Mouse (Mus musculus): Measurements from ENCODE around the gene Wfikkn2. TPM values are rescaled to one million over a fixed set of nuclear protein-coding genes. Genes with fewer than 3 reads are reported as not detected.
"Not testable (repeated sequence)": the region's sequence is repeated elsewhere in the genome, so short reads cannot be mapped to it uniquely, and the experiment has no call there.

The Wfikkn2 gene
- polyA plus RNA-seq, 1 experiment from 2014 or later, result 4.2 TPM

DNA sequence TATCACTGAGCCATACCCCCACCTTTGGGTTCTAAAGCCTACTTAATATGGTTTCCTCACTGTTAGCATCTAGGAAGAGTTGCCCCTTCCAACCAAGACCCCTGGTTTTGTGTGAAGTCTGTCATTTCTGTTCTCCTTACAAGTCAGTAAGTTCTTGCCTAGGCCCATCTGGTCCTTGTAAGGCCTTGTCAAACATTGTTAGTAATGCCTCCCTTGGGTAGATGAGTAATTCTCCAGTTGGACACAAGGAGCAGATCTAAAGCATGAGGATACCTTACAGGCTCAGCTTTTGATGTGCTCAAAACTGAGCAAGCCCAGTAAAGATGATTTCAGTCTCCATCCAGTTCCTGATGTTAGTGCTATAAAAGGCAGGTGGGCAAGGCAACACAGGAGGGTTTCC lies 23.0 kb upstream of the Wfikkn2 start:
- Histone ChIP-seq H3K4me3 (ENCODE audit: low read depth, low read length) (no peak overlapping the region), H3K27me3 (replicated peaks; ENCODE audit: control insufficient read depth, insufficient read depth, low read length) (no peaks in the 10 kb centered on the region), H3K27ac (ENCODE audit: low read depth, low read length) (no peak overlapping the region), H3K36me3 (ENCODE audit: control insufficient read depth, insufficient read depth, low read length) (no peaks in the 10 kb centered on the region), H3K9me3 (replicated peaks; ENCODE audit: control insufficient read depth, low read length) (no peaks in the 10 kb centered on the region), H3K9ac (ENCODE audit: low read length) (no peak overlapping the region), H3K4me2 (ENCODE audit: low read length) (no peak overlapping the region), H3K4me1 (ENCODE audit: control insufficient read depth, insufficient read depth, low read length) (no peaks in the 10 kb centered on the region)
- no peak for DNase-seq (ENCODE audit: low spot score)
- ATAC-seq, result no peak

DNA sequence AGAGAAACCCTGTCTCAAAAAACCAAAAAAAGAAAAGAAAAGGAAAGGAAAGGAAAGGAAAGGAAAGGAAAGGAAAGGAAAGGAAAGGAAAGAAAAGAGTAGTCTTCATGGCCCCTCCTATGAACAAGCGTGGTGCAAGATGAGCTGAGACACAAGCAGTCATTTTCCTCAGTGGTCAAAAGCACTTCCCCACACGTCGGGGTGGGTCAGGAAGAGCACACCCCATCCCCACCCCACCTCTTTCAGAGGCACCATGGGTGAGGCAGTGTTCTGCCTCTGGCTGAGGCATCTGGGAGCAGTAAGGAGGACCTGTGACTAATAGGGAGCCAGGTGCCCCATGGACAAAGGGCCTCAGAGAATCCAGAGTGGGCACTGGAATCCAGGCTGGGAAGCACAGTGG lies 20.4 kb upstream of the Wfikkn2 start:
- WGBS, result 85% methylated on average over 3 of the region's 3 CpGs
- not testable (repeated sequence) for H3K9ac ChIP-seq (ENCODE audit: low read length)

DNA sequence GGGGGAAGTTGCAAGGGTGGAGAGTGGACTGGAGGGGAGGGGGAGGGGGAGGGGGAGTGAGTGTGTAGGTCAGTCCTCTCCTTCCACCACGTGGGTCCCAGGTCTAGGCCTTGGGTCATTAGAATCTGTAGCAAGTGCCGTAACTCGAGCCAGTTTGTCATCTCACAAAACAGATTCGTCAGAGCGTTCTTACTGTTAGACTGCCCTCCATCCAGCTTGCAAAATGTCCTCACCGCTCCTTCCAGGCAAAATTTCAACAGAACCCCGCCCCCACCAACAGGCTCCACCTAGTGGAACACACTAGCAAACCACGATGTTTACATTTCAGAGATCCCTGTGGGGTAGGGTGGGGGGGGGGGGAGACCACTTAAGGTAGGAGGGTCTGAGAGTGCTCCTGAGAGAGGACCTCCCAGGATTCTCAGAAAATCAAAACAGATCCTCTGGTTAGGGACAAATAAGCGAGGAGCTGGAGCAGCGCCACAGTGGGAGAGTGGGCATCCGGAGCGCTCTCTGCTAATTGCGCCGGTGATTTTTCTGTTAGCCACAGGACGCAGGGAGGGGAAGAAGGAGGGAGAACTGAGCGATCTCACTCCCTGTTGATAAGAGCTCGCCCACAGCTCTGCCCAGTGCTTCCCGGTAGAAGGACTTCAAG lies 19.5 kb upstream of the Wfikkn2 start:
- no peaks in the 10 kb centered on the region for H3K4me1 ChIP-seq (ENCODE audit: control insufficient read depth, insufficient read depth, low read length)
- no peaks in the 10 kb centered on the region for H3K9me3 ChIP-seq (replicated peaks; ENCODE audit: control insufficient read depth, low read length)
- H3K36me3 ChIP-seq (ENCODE audit: control insufficient read depth, insufficient read depth, low read length), result no peaks in the 10 kb centered on the region
- H3K27ac ChIP-seq (ENCODE audit: low read depth, low read length), result no peak overlapping the region
- WGBS, result under 1% methylated on average over 18 of the region's 18 CpGs
- H3K4me3 ChIP-seq (ENCODE audit: low read depth, low read length), result peak overlapping the region; percentile 22
- peak overlapping the region; percentile 52 for H3K4me2 ChIP-seq (ENCODE audit: low read length)
- ATAC-seq, result peak; percentile 78
- peak; percentile 78 for DNase-seq (ENCODE audit: low spot score)
- H3K27me3 ChIP-seq (replicated peaks; ENCODE audit: control insufficient read depth, insufficient read depth, low read length), result no peaks in the 10 kb centered on the region
- H3K9ac ChIP-seq (ENCODE audit: low read length), result peak overlapping the region; percentile 35

More for the DNA sequence above, 20.4 kb upstream of the Wfikkn2 start:
- DNase-seq (ENCODE audit: low spot score); H3K27ac ChIP-seq (ENCODE audit: low read depth, low read length); H3K4me3 ChIP-seq (ENCODE audit: low read depth, low read length); ATAC-seq; H3K9me3 ChIP-seq (replicated peaks; ENCODE audit: control insufficient read depth, low read length); H3K27me3 ChIP-seq (replicated peaks; ENCODE audit: control insufficient read depth, insufficient read depth, low read length); H3K36me3 ChIP-seq (ENCODE audit: control insufficient read depth, insufficient read depth, low read length); H3K4me1 ChIP-seq (ENCODE audit: control insufficient read depth, insufficient read depth, low read length); H3K4me2 ChIP-seq (ENCODE audit: low read length): not testable (repeated sequence)

DNA sequence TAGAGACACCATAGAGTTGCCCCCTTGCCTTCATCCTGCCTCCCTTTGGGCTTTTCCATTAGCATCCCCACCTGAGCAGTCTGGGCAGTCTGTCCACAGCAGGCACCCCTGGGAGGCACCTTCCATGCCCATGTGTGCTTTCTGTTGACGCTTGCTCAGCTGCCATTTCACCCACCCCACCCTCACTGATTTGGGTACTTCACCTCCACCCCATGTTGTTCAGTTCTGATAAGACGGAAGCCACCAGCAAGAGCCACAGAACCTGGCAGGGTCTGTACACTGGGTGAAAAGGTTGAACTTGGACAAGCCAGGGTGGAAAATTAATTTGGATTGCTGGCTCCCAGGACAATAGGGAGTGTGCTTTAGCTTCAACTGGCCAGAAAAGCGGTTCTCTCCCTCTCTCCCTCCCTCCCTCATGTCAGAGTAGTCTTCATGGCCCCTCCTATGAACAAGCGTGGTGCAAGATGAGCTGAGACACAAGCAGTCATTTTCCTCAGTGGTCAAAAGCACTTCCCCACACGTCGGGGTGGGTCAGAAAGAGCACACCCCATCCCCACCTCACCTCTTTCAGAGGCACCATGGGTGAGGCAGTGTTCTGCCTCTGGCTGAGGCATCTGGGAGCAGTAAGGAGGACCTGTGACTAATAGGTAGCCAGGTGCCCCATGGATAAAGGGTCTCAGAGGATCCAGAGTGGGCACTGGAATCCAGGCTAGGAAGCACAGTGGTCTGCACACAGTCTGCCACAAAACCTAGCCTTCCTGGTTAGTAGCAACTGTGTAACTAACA lies 16.0 kb upstream of the Wfikkn2 start:
- no peak overlapping the region for H3K9ac ChIP-seq (ENCODE audit: low read length)
- H3K4me3 ChIP-seq (ENCODE audit: low read depth, low read length), result no peak overlapping the region
- H3K27ac ChIP-seq (ENCODE audit: low read depth, low read length), result no peak overlapping the region
- H3K36me3 ChIP-seq (ENCODE audit: control insufficient read depth, insufficient read depth, low read length), result no peaks in the 10 kb centered on the region
- no peaks in the 10 kb centered on the region for H3K27me3 ChIP-seq (replicated peaks; ENCODE audit: control insufficient read depth, insufficient read depth, low read length)
- H3K4me2 ChIP-seq (ENCODE audit: low read length), result no peak overlapping the region
- WGBS, result 81% methylated on average over 6 of the region's 6 CpGs
- H3K9me3 ChIP-seq (replicated peaks; ENCODE audit: control insufficient read depth, low read length), result no peaks in the 10 kb centered on the region
- H3K4me1 ChIP-seq (ENCODE audit: control insufficient read depth, insufficient read depth, low read length), result no peaks in the 10 kb centered on the region
- ATAC-seq (no peak), DNase-seq (ENCODE audit: low spot score) (no peak)

DNA sequence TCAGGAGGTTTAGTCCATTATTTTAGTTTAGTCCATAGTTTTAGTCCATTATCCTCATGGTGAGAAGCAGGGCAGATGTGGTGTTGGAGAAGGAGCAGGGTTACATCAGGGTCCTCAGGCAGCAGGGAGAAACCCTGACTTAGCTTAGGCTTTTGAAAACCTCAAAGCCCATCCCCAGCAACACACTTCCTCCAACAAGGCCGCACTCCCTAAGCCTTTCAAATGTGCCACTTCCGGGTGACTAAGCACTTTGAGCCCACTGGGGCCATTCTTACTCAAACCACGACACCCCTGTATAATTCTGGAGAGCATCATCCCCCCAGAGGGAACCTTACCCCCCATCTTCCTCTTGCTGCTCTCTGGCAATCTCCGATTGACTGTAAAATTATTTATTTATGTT lies 14.0 kb upstream of the Wfikkn2 start:
- Histone ChIP-seq H3K36me3 (ENCODE audit: control insufficient read depth, insufficient read depth, low read length) (no peaks in the 10 kb centered on the region), H3K27ac (ENCODE audit: low read depth, low read length) (no peak overlapping the region), H3K4me1 (ENCODE audit: control insufficient read depth, insufficient read depth, low read length) (no peaks in the 10 kb centered on the region), H3K4me3 (ENCODE audit: low read depth, low read length) (no peak overlapping the region), H3K9ac (ENCODE audit: low read length) (no peak overlapping the region), H3K9me3 (replicated peaks; ENCODE audit: control insufficient read depth, low read length) (no peaks in the 10 kb centered on the region), H3K27me3 (replicated peaks; ENCODE audit: control insufficient read depth, insufficient read depth, low read length) (no peaks in the 10 kb centered on the region), H3K4me2 (ENCODE audit: low read length) (no peak overlapping the region)
- DNase-seq (ENCODE audit: low spot score) (no peak), ATAC-seq (no peak)
- 44% methylated on average over 4 of the region's 4 CpGs for WGBS

DNA sequence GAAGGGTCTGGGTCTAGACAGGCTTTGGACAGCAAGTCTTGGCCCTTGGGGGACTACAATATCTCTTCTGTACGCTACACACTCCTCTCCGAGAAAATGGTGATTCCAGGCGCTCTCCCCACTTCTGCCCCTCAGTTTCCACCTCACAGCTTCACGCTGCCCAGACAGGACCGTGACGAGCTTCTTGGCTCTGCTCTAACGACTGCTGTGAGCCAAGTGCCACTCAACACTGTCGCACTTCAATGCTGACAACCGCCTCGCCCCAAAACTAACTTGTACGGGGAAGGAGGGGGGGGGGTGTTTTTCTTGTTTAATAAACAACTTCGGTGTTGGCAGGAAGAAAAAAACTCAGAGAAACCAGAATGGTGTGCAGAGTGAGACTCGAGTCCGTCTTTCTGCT lies 12.2 kb upstream of the Wfikkn2 start:
- DNase-seq (ENCODE audit: low spot score), result peak; percentile 67
- peak; percentile 79 for ATAC-seq
- H3K4me2 ChIP-seq (ENCODE audit: low read length), result no peak overlapping the region
- no peaks in the 10 kb centered on the region for H3K27me3 ChIP-seq (replicated peaks; ENCODE audit: control insufficient read depth, insufficient read depth, low read length)
- H3K4me3 ChIP-seq (ENCODE audit: low read depth, low read length), result no peak overlapping the region
- no peak overlapping the region for H3K27ac ChIP-seq (ENCODE audit: low read depth, low read length)
- 42% methylated on average over 14 of the region's 14 CpGs for WGBS
- no peaks in the 10 kb centered on the region for H3K9me3 ChIP-seq (replicated peaks; ENCODE audit: control insufficient read depth, low read length)
- no peaks in the 10 kb centered on the region for H3K36me3 ChIP-seq (ENCODE audit: control insufficient read depth, insufficient read depth, low read length)
- H3K9ac ChIP-seq (ENCODE audit: low read length), result no peak overlapping the region
- H3K4me1 ChIP-seq (ENCODE audit: control insufficient read depth, insufficient read depth, low read length), result no peaks in the 10 kb centered on the region

DNA sequence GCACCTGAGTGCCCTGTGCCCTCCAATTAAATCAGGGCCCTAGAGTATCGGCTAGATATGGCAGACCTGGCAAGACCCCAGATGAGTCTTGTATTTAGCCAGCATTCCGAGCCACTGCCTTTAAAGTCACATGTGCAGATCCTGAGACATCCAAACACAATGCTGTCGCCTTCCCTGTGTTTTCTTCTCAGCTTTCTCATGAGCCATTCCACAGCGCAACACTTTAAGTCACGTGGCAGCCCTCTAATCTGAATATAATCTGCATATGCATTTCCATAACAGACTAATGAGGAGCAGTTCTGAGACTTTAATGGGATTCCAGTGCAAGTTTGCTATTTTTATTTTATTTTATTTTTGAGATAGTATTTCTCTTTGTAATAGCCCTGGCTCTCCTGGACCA lies 9.9 kb upstream of the Wfikkn2 start:
- 45% methylated on average over 5 of the region's 5 CpGs for WGBS
- Histone ChIP-seq H3K27me3 (replicated peaks; ENCODE audit: control insufficient read depth, insufficient read depth, low read length) (no peaks in the 10 kb centered on the region), H3K4me3 (ENCODE audit: low read depth, low read length) (no peak overlapping the region), H3K9ac (ENCODE audit: low read length) (no peak overlapping the region), H3K4me1 (ENCODE audit: control insufficient read depth, insufficient read depth, low read length) (no peaks in the 10 kb centered on the region), H3K36me3 (ENCODE audit: control insufficient read depth, insufficient read depth, low read length) (no peaks in the 10 kb centered on the region), H3K9me3 (replicated peaks; ENCODE audit: control insufficient read depth, low read length) (no peaks in the 10 kb centered on the region), H3K27ac (ENCODE audit: low read depth, low read length) (no peak overlapping the region), H3K4me2 (ENCODE audit: low read length) (no peak overlapping the region)
- peak; percentile 56 for DNase-seq (ENCODE audit: low spot score)
- peak; percentile 55 for ATAC-seq

DNA sequence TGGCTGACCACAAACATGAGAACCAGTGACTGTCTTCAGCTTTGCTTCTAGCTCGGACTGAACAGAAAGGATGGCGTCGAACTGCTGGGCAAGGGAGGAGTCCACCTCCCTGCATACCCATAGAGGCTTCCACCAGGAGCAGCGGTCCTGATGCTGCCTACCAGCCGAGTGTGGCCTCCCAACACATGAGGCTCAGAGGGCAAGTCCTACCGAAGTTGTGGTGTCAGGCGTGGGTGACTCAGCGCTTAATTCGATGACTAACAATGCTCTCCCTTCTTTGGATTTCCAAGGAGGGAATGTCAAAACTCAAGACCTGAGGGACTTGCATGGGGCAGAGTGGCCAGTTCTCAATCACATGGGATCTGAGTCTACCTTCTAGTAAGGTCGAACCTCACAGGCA lies 7.9 kb upstream of the Wfikkn2 start:
- Histone ChIP-seq H3K4me1 (ENCODE audit: control insufficient read depth, insufficient read depth, low read length) (no peaks in the 10 kb centered on the region), H3K36me3 (ENCODE audit: control insufficient read depth, insufficient read depth, low read length) (no peaks in the 10 kb centered on the region), H3K4me2 (ENCODE audit: low read length) (no peak overlapping the region), H3K4me3 (ENCODE audit: low read depth, low read length) (no peak overlapping the region), H3K27ac (ENCODE audit: low read depth, low read length) (no peak overlapping the region), H3K9me3 (replicated peaks; ENCODE audit: control insufficient read depth, low read length) (no peaks in the 10 kb centered on the region), H3K27me3 (replicated peaks; ENCODE audit: control insufficient read depth, insufficient read depth, low read length) (no peaks in the 10 kb centered on the region), H3K9ac (ENCODE audit: low read length) (no peak overlapping the region)
- 89% methylated on average over 10 of the region's 10 CpGs for WGBS
- DNase-seq (ENCODE audit: low spot score), result no peak
- ATAC-seq, result no peak

DNA sequence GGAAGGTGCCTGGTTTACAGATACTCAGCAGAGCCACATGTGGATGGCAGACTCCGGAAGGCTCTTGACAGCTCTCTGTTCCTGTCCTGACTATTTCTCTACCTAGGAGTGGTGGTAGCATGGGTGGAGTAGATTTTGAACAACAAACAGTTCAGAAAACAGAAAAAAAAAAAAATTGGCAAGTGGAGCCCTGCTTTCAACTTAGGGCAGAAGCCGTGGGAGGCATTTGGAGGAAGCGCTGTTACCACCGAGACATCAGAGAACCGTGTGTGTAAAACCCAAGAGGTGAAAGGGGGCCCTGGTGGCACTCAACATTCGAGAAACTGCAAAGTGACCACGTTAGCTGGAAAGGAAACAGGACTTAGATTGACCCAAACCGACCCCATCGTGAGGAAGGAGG lies 7.4 kb upstream of the Wfikkn2 start:
- WGBS, result 90% methylated on average over 9 of the region's 9 CpGs
- no peak for ATAC-seq
- no peak overlapping the region for H3K27ac ChIP-seq (ENCODE audit: low read depth, low read length)

More for the DNA sequence above, 7.4 kb upstream of the Wfikkn2 start:
- Histone ChIP-seq H3K4me1 (ENCODE audit: control insufficient read depth, insufficient read depth, low read length) (no peaks in the 10 kb centered on the region), H3K9ac (ENCODE audit: low read length) (no peak overlapping the region), H3K4me3 (ENCODE audit: low read depth, low read length) (no peak overlapping the region), H3K36me3 (ENCODE audit: control insufficient read depth, insufficient read depth, low read length) (no peaks in the 10 kb centered on the region), H3K4me2 (ENCODE audit: low read length) (no peak overlapping the region), H3K27me3 (replicated peaks; ENCODE audit: control insufficient read depth, insufficient read depth, low read length) (no peaks in the 10 kb centered on the region), H3K9me3 (replicated peaks; ENCODE audit: control insufficient read depth, low read length) (no peaks in the 10 kb centered on the region)
- no peak for DNase-seq (ENCODE audit: low spot score)

Data from forebrain, embryonic 14.5 days (tissue).